Mouse (Mus musculus): ENCODE measurements around the gene Mlh1.

- TF ChIP-seq GATA1 (IDR thresholded peaks at IDR 0.05; ENCODE audit: low read length) = no peak
- TF ChIP-seq TAL1 (IDR thresholded peaks at IDR 0.05; ENCODE audit: low read length) = no peak
Observed at GRCm38 (mm10) chr9:111294911-111295310, 23.3 kb upstream of the Mlh1 start.
